Mouse (Mus musculus): ENCODE measurements at regions not wholly inside any gene's neighbourhood (a gene's known extent, or its start where the extent isn't known, plus 50 kb on each side); places are given as distances from the start of the nearest gene placed in this dataset.
A peak's percentile ranks its signal among the peaks of the same experiment; 100 is the strongest.

- Histone ChIP-seq H3K4me2 (no peak overlapping the region), H3K9ac (ENCODE audit: low read length) (no peak overlapping the region), H3K4me3 (ENCODE audit: low read depth, low read length) (no peak overlapping the region), H3K9me3 (ENCODE audit: control insufficient read depth, low read length) (no peaks in the 10 kb centered on the region), H3K27me3 (ENCODE audit: control insufficient read depth, insufficient read depth, low read length) (no peaks in the 10 kb centered on the region), H3K27ac (ENCODE audit: low read depth, low read length) (no peak overlapping the region), H3K36me3 (ENCODE audit: control insufficient read depth, insufficient read depth, low read length) (no peaks in the 10 kb centered on the region), H3K4me1 (ENCODE audit: control insufficient read depth, insufficient read depth, low read length) (no peaks in the 10 kb centered on the region)
- ATAC-seq (ENCODE audit: low FRiP score) (peak; percentile 88), DNase-seq (ENCODE audit: low spot score, missing footprints) (peak; percentile 98)
- WGBS = 47% methylated on average over 10 of the region's 10 CpGs
Measured at GRCm38 (mm10) chr8:41573027-41573885, 156.4 kb upstream of the Frg1 start.

GRCm38 (mm10) chr8:41570566-41570965 lies 153.7 kb upstream of the Frg1 start:
- Histone ChIP-seq H3K9ac (ENCODE audit: low read length) (no peak overlapping the region), H3K27me3 (ENCODE audit: control insufficient read depth, insufficient read depth, low read length) (no peaks in the 10 kb centered on the region), H3K9me3 (ENCODE audit: control insufficient read depth, low read length) (no peaks in the 10 kb centered on the region), H3K4me3 (ENCODE audit: low read depth, low read length) (no peak overlapping the region), H3K4me1 (ENCODE audit: control insufficient read depth, insufficient read depth, low read length) (no peaks in the 10 kb centered on the region), H3K36me3 (ENCODE audit: control insufficient read depth, insufficient read depth, low read length) (no peaks in the 10 kb centered on the region), H3K4me2 (no peak overlapping the region), H3K27ac (ENCODE audit: low read depth, low read length) (no peak overlapping the region)
- ATAC-seq (ENCODE audit: low FRiP score) (no peak), DNase-seq (ENCODE audit: low spot score, missing footprints) (no peak)
- WGBS = 74% methylated on average over 6 of the region's 6 CpGs

DNA sequence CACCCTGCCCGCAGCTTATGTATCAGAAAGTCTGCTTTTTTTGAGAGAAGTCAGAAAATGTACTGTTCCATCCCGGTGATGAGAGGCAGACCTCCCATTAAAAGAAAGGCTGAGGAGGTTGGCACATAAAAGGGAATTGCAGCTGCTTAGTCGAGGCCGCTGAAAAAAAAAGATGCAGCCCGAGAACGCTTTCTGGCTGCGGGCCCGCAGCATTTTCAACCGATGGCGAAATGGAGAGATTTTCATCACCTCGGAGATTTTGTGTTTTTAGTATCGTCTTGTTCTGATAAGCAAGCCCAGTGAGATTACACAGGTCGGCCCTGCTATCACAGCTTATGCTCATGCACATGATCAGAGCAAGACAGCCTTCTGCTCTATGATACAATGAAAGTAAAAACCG lies 145.1 kb upstream of the Frg1 start:
- no peak overlapping the region for H3K9ac ChIP-seq (ENCODE audit: low read length)
- no peaks in the 10 kb centered on the region for H3K9me3 ChIP-seq (ENCODE audit: control insufficient read depth, low read length)
- H3K36me3 ChIP-seq (ENCODE audit: control insufficient read depth, insufficient read depth, low read length) = no peaks in the 10 kb centered on the region
- no peak overlapping the region for H3K27ac ChIP-seq (ENCODE audit: low read depth, low read length)
- H3K27me3 ChIP-seq (ENCODE audit: control insufficient read depth, insufficient read depth, low read length) = no peaks in the 10 kb centered on the region
- H3K4me3 ChIP-seq (ENCODE audit: low read depth, low read length) = no peak overlapping the region
- no peaks in the 10 kb centered on the region for H3K4me1 ChIP-seq (ENCODE audit: control insufficient read depth, insufficient read depth, low read length)
- ATAC-seq (ENCODE audit: low FRiP score) (no peak), DNase-seq (ENCODE audit: low spot score, missing footprints) (no peak)
- no peak overlapping the region for H3K4me2 ChIP-seq
- WGBS = 89% methylated on average over 14 of the region's 14 CpGs

DNA sequence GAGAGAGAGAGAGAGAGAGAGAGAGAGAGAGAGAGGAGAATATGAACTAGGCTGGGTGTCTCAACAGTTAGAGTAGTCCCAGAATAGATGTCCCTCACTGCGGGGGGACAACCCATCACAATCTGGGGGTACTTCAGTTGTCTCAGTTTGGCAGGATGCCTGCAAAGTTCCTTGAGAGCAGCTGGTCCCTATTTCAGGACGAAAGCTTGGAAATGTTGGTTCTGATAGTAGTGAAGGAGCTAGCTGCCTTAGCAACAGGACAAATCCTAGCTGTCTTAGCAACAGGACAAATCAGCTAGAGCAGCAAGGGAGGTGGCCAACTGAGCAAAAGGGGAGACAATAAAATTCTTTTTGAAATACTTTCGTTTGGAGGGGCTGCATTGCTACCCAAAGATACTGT lies 139.9 kb upstream of the Frg1 start:
- no peak for ATAC-seq (ENCODE audit: low FRiP score)
- Histone ChIP-seq H3K27me3 (ENCODE audit: control insufficient read depth, insufficient read depth, low read length) (no peaks in the 10 kb centered on the region), H3K9ac (ENCODE audit: low read length) (no peak overlapping the region), H3K9me3 (ENCODE audit: control insufficient read depth, low read length) (no peaks in the 10 kb centered on the region), H3K4me3 (ENCODE audit: low read depth, low read length) (no peak overlapping the region), H3K36me3 (ENCODE audit: control insufficient read depth, insufficient read depth, low read length) (no peaks in the 10 kb centered on the region), H3K4me2 (no peak overlapping the region), H3K4me1 (ENCODE audit: control insufficient read depth, insufficient read depth, low read length) (no peaks in the 10 kb centered on the region), H3K27ac (ENCODE audit: low read depth, low read length) (no peak overlapping the region)
- WGBS = 78% methylated on average over 3 of the region's 3 CpGs
- DNase-seq (ENCODE audit: low spot score, missing footprints) = no peak

- DNase-seq (ENCODE audit: low spot score, missing footprints) (no peak), ATAC-seq (ENCODE audit: low FRiP score) (no peak)
- H3K27me3 ChIP-seq (ENCODE audit: control insufficient read depth, insufficient read depth, low read length) = no peaks in the 10 kb centered on the region
- no peak overlapping the region for H3K27ac ChIP-seq (ENCODE audit: low read depth, low read length)
- no peak overlapping the region for H3K4me2 ChIP-seq
- no peak overlapping the region for H3K4me3 ChIP-seq (ENCODE audit: low read depth, low read length)
- no peaks in the 10 kb centered on the region for H3K4me1 ChIP-seq (ENCODE audit: control insufficient read depth, insufficient read depth, low read length)
- no peaks in the 10 kb centered on the region for H3K9me3 ChIP-seq (ENCODE audit: control insufficient read depth, low read length)
- H3K9ac ChIP-seq (ENCODE audit: low read length) = no peak overlapping the region
- 76% methylated on average over 8 of the region's 8 CpGs for WGBS
- H3K36me3 ChIP-seq (ENCODE audit: control insufficient read depth, insufficient read depth, low read length) = no peaks in the 10 kb centered on the region
Measured at GRCm38 (mm10) chr8:41552747-41553534, 136.1 kb upstream of the Frg1 start.

DNA sequence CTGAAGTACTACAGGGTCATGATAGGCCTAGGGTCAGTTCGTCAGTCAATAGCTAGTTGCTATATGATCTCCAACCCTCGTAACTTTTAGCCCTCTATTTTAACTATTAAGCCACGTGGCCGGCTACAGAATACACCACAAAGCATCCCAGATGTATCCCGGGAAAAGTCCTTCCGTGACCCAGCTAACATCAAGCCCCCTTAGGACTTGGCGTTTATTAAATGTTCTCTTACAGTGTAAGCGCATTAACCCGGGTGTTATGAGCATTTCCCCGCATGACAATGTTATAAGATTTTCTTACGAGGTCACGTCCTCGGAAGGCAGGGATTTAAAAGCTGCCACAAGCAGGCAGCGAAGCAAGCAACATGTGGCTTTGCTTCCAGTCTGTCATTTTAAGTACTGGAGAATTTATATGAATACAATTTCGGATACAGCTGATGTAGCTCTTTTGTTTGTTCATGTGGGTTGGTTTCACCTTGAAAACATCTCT lies 135.1 kb upstream of the Frg1 start:
- no peak for ATAC-seq (ENCODE audit: low FRiP score)
- no peak for DNase-seq (ENCODE audit: low spot score, missing footprints)
- Histone ChIP-seq H3K9me3 (ENCODE audit: control insufficient read depth, low read length) (no peaks in the 10 kb centered on the region), H3K27me3 (ENCODE audit: control insufficient read depth, insufficient read depth, low read length) (no peaks in the 10 kb centered on the region), H3K36me3 (ENCODE audit: control insufficient read depth, insufficient read depth, low read length) (no peaks in the 10 kb centered on the region), H3K4me1 (ENCODE audit: control insufficient read depth, insufficient read depth, low read length) (no peaks in the 10 kb centered on the region), H3K4me3 (ENCODE audit: low read depth, low read length) (no peak overlapping the region), H3K27ac (ENCODE audit: low read depth, low read length) (no peak overlapping the region), H3K9ac (ENCODE audit: low read length) (no peak overlapping the region), H3K4me2 (no peak overlapping the region)
- WGBS = 85% methylated on average over 15 of the region's 15 CpGs

- 88% methylated on average over 2 of the region's 2 CpGs for WGBS
- no peak for DNase-seq (ENCODE audit: low spot score, missing footprints)
- no peak for ATAC-seq (ENCODE audit: low FRiP score)
Measured at GRCm38 (mm10) chr8:41550095-41550420, 133.2 kb upstream of the Frg1 start.

DNA sequence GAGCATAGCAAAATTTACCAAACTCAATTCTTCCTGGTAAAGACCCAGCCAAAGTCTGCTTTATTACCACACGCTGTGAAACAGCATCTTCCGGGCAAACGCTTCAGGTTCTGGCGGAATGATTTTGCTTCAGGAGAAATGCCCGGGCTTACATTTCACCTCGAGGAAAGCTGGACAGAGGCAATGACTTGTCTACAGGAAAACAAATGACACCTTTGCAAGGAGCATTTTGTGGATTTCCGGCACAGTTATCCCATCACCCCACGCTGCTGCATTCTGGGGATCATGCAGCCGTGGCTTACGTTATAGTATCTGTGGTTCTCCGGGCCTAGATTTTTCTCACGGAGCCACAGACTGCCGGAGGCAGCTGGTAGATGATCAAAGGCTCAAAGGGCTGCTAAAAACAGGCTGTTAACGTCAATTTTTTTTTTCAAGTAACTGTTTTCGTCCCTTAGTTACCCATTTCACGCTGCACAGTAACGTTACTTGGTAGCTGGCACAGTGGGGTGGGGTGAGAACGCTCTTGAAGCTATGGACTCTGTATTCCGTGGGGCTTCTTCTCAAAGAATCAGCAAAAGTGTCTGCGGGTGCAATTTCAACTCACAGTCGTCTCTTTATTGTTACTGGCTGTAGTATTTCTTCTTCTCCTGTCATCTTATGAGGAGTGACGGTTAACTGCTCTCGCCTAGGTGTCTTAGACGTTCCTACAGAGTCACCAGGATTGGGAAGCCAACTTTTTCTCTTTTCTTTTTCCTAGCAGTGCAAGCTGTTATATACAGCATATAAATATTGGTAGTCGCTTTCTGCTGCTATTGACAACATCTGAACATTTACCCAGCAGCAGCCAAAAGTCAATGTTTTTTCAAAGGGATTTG lies 132.6 kb upstream of the Frg1 start:
- ATAC-seq (ENCODE audit: low FRiP score) = no peak
- Histone ChIP-seq H3K4me2 (no peak overlapping the region), H3K27ac (ENCODE audit: low read depth, low read length) (no peak overlapping the region), H3K4me3 (ENCODE audit: low read depth, low read length) (no peak overlapping the region), H3K36me3 (ENCODE audit: control insufficient read depth, insufficient read depth, low read length) (no peaks in the 10 kb centered on the region), H3K4me1 (ENCODE audit: control insufficient read depth, insufficient read depth, low read length) (no peaks in the 10 kb centered on the region), H3K9me3 (ENCODE audit: control insufficient read depth, low read length) (no peaks in the 10 kb centered on the region), H3K9ac (ENCODE audit: low read length) (no peak overlapping the region), H3K27me3 (ENCODE audit: control insufficient read depth, insufficient read depth, low read length) (no peaks in the 10 kb centered on the region)
- WGBS = 79% methylated on average over 25 of the region's 25 CpGs
- DNase-seq (ENCODE audit: low spot score, missing footprints) = no peak

More at GRCm38 (mm10) chr8:41550095-41550420, 133.2 kb upstream of the Frg1 start:
- no peaks in the 10 kb centered on the region for H3K27me3 ChIP-seq (ENCODE audit: control insufficient read depth, insufficient read depth, low read length)
- H3K9me3 ChIP-seq (ENCODE audit: control insufficient read depth, low read length) = no peaks in the 10 kb centered on the region
- no peaks in the 10 kb centered on the region for H3K4me1 ChIP-seq (ENCODE audit: control insufficient read depth, insufficient read depth, low read length)
- no peak overlapping the region for H3K9ac ChIP-seq (ENCODE audit: low read length)
- no peak overlapping the region for H3K4me2 ChIP-seq
- H3K36me3 ChIP-seq (ENCODE audit: control insufficient read depth, insufficient read depth, low read length) = no peaks in the 10 kb centered on the region
- no peak overlapping the region for H3K4me3 ChIP-seq (ENCODE audit: low read depth, low read length)
- H3K27ac ChIP-seq (ENCODE audit: low read depth, low read length) = no peak overlapping the region

Data from midbrain, embryonic 11.5 days (tissue).